Comparison of ENCODE assay signal across 8 mouse cellular contexts in genomic region chr3:69318131-69318951, GRCm38 (mm10). TPM values are rescaled to one million over a fixed set of nuclear protein-coding genes. Genes with fewer than 3 reads are reported as not detected.
DNase-seq lines count a peak whose midpoint lies in the region; ATAC-seq and TF ChIP-seq lines count a peak whose summit lies in the region.

No protein-coding gene starts in this region.

- H3K36me3 ChIP-seq in intestine, postnatal 0 days (ENCODE audit: control insufficient read depth, insufficient read depth), result no peaks in the 10 kb centered on the region

- H3K4me3 ChIP-seq in gastrocnemius, adult 2 months, result peak overlapping the region; percentile 92
- peak overlapping the region; percentile 66 for H3K4me3 ChIP-seq in intestine, postnatal 0 days (ENCODE audit: low read depth, low read length)

- no peaks in the 10 kb centered on the region for H3K9me3 ChIP-seq in intestine, postnatal 0 days (ENCODE audit: control insufficient read depth)

- H3K27ac ChIP-seq in gastrocnemius, adult 2 months, result peak overlapping the region; percentile 100
- no peak overlapping the region for H3K27ac ChIP-seq in intestine, postnatal 0 days (ENCODE audit: low read depth, low read length)

- no peak for TF ChIP-seq CTCF in gastrocnemius, adult 2 months (IDR thresholded peaks at IDR 0.05)
- no peak for TF ChIP-seq CTCF in intestine, postnatal 0 days (IDR thresholded peaks at IDR 0.05; ENCODE audit: low read depth)

- peaks cover 19% of the 10 kb centered on the region; the same call in 1 of the 2 replicates for H3K27me3 ChIP-seq in intestine, postnatal 0 days (replicated peaks; ENCODE audit: control insufficient read depth, insufficient read depth, low read length)

- intact Hi-C loops in gastrocnemius, adult 2 months (cut with DNase I), result loop anchor here (5.0 kb wide), 1 partner anchor 46 kb away; no protein-coding TSS in a partner anchor

- no peak overlapping the region; the same call in 1 of the 2 replicates for H3K9ac ChIP-seq in intestine, postnatal 0 days (ENCODE audit: low read depth, low read length)

- ATAC-seq in intestine, postnatal 0 days, result no peak

- H3K4me1 ChIP-seq in intestine, postnatal 0 days (replicated peaks; ENCODE audit: control insufficient read depth, insufficient read depth, low read length), result peaks cover 8% of the 10 kb centered on the region

- H3K4me2 ChIP-seq in intestine, postnatal 0 days (replicated peaks; ENCODE audit: low read depth), result peak overlapping the region; percentile 98

- peak; percentile 57 for DNase-seq in gastrocnemius, adult 2 months
- no peak for DNase-seq in gastrocnemius, postnatal 25 days
- DNase-seq in cerebellum, adult 9-11 months, result peak; percentile 57
- peak; percentile 26 for DNase-seq in gastrocnemius, postnatal 10 days
- DNase-seq in lung, adult 18-20 months, result peak; percentile 56 to 71
- DNase-seq in ovary, postnatal 14 days (ENCODE audit: low spot score), result peak; percentile 17
- peak; percentile 57 to 79 for DNase-seq in urinary bladder, postnatal 4 days (ENCODE audit: low spot score in 2 of 2)

- 6% methylated on average over 25 of the region's 25 CpGs for WGBS in intestine, postnatal 0 days

RNA-seq across cellular contexts. Expression of gene Ppm1l, which starts 1.7 kb away (rescaled TPM):
- total RNA-seq in gastrocnemius, adult 2 months (2021), result 10 to 100 TPM; 90.3 to 91.8 TPM
- 10 to 100 TPM; 45.9 to 60.4 TPM for total RNA-seq in gastrocnemius, postnatal 25 days (2021)
- total RNA-seq in gastrocnemius, postnatal 10 days (2021), result 10 to 100 TPM; 35.7 to 38.6 TPM
- 2.8 and 3.0 TPM in 2 replicates for polyA plus RNA-seq in intestine, postnatal 0 days (2015; fragmentation: Nextera tagmentation; extraction: Ambion mirVana)
